Mouse (Mus musculus): ENCODE measurements around the gene Tlx3. TPM values are rescaled to one million over a fixed set of nuclear protein-coding genes. Genes with fewer than 3 reads are reported as not detected.

The Tlx3 gene
- polyA plus RNA-seq, 1 experiment from 2014 or later, result not detected

GRCm38 (mm10) chr11:33217384-33218079 is 14.1 kb upstream of the Tlx3 start:
- no peak overlapping the region for H3K9ac ChIP-seq (ENCODE audit: low read length)
- H3K4me1 ChIP-seq (ENCODE audit: control insufficient read depth, insufficient read depth, low read length), result peaks cover 13% of the 10 kb centered on the region
- peak; percentile 70 for ATAC-seq (replicated peaks; ENCODE audit: extremely low read depth, insufficient read depth, low FRiP score)
- no peak overlapping the region for H3K4me3 ChIP-seq (ENCODE audit: low read length)
- 45% methylated on average over 8 of the region's 8 CpGs for WGBS
- H3K27me3 ChIP-seq (ENCODE audit: control insufficient read depth, insufficient read depth, low read length), result no peaks in the 10 kb centered on the region
- no peaks in the 10 kb centered on the region for H3K36me3 ChIP-seq (ENCODE audit: control insufficient read depth, insufficient read depth)
- no peaks in the 10 kb centered on the region for H3K9me3 ChIP-seq (replicated peaks; ENCODE audit: control insufficient read depth, low read length)
- H3K27ac ChIP-seq (ENCODE audit: low read length), result no peak overlapping the region
- H3K4me2 ChIP-seq (ENCODE audit: low read depth, low read length), result no peak overlapping the region

DNA sequence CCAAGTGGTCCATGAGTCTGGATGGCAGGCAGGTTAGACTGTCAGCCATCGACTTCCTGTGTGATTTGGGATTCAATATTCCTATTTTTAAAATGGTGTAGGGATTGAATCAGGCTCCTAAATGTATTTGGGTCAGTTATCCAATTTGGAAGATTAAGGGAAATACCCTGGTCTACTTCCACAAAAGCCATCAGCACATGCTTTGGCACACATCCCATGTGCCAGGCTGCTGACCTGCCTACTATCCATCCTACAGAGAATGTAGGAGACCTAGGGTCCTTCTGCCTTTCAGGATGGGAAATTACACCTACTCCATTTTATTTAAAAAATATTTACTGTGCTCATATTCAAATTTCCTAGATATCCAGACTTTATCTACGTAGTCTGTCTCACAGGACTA is 4.0 kb upstream of the Tlx3 start:
- no peaks in the 10 kb centered on the region for H3K36me3 ChIP-seq (ENCODE audit: control insufficient read depth, insufficient read depth)
- H3K4me2 ChIP-seq (ENCODE audit: low read depth, low read length), result no peak overlapping the region
- no peak overlapping the region for H3K27ac ChIP-seq (ENCODE audit: low read length)
- no peaks in the 10 kb centered on the region for H3K9me3 ChIP-seq (replicated peaks; ENCODE audit: control insufficient read depth, low read length)
- H3K27me3 ChIP-seq (ENCODE audit: control insufficient read depth, insufficient read depth, low read length), result peaks cover 58% of the 10 kb centered on the region
- no peak overlapping the region for H3K9ac ChIP-seq (ENCODE audit: low read length)
- 79% methylated on average over 2 of the region's 2 CpGs for WGBS
- no peaks in the 10 kb centered on the region; the same call in 1 of the 2 replicates for H3K4me1 ChIP-seq (ENCODE audit: control insufficient read depth, insufficient read depth, low read length)
- no peak for ATAC-seq (replicated peaks; ENCODE audit: extremely low read depth, insufficient read depth, low FRiP score)
- no peak overlapping the region for H3K4me3 ChIP-seq (ENCODE audit: low read length)

GRCm38 (mm10) chr11:33204966-33205365 is 1.6 kb upstream of the Tlx3 start:
- H3K36me3 ChIP-seq (ENCODE audit: control insufficient read depth, insufficient read depth), result no peaks in the 10 kb centered on the region
- no peak overlapping the region for H3K4me3 ChIP-seq (ENCODE audit: low read length)
- H3K4me1 ChIP-seq (ENCODE audit: control insufficient read depth, insufficient read depth, low read length), result peaks cover 11% of the 10 kb centered on the region
- no peaks in the 10 kb centered on the region for H3K9me3 ChIP-seq (replicated peaks; ENCODE audit: control insufficient read depth, low read length)
- H3K27me3 ChIP-seq (ENCODE audit: control insufficient read depth, insufficient read depth, low read length), result peaks cover 78% of the 10 kb centered on the region
- ATAC-seq (replicated peaks; ENCODE audit: extremely low read depth, insufficient read depth, low FRiP score), result no peak
- H3K27ac ChIP-seq (ENCODE audit: low read length), result no peak overlapping the region
- H3K4me2 ChIP-seq (ENCODE audit: low read depth, low read length), result no peak overlapping the region
- no peak overlapping the region for H3K9ac ChIP-seq (ENCODE audit: low read length)
- 10% methylated on average over 3 of the region's 3 CpGs for WGBS

DNA sequence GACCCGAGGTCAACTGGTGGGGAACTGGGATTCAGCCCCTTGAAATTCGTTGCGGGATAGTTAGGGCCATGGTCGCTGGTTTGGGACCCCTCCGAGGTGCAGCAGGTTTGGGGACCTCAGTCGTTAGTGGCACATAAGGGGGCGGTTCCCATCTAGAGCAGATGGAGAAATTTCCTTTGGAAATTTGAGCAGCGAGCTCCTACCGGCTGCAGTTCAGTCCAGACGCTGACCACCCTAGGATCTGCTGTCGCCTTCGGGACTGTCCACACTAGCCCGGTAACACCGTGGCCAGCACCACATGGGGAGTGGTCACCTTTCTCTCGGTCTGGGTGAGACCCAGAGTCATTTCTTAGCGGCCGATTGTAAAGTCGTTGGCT is 928 bp upstream of the Tlx3 start:
- ATAC-seq (replicated peaks; ENCODE audit: extremely low read depth, insufficient read depth, low FRiP score), result no peak
- no peak overlapping the region for H3K4me2 ChIP-seq (ENCODE audit: low read depth, low read length)

GRCm38 (mm10) chr11:33202972-33203371 is 417 bp downstream of the Tlx3 start:
- no peak overlapping the region for H3K9ac ChIP-seq (ENCODE audit: low read length)
- H3K9me3 ChIP-seq (replicated peaks; ENCODE audit: control insufficient read depth, low read length), result no peaks in the 10 kb centered on the region
- H3K27ac ChIP-seq (ENCODE audit: low read length), result no peak overlapping the region
- H3K27me3 ChIP-seq (ENCODE audit: control insufficient read depth, insufficient read depth, low read length), result peaks cover 90% of the 10 kb centered on the region
- no peak for ATAC-seq (replicated peaks; ENCODE audit: extremely low read depth, insufficient read depth, low FRiP score)
- H3K36me3 ChIP-seq (ENCODE audit: control insufficient read depth, insufficient read depth), result no peaks in the 10 kb centered on the region
- H3K4me3 ChIP-seq (ENCODE audit: low read length), result peak overlapping the region; percentile 24
- H3K4me1 ChIP-seq (ENCODE audit: control insufficient read depth, insufficient read depth, low read length), result peaks cover 11% of the 10 kb centered on the region
- H3K4me2 ChIP-seq (ENCODE audit: low read depth, low read length), result peak overlapping the region; percentile 41; the same call in 1 of the 2 replicates
- 1% methylated on average over 47 of the region's 47 CpGs for WGBS

More for the DNA sequence above, 928 bp upstream of the Tlx3 start:
- peaks cover 81% of the 10 kb centered on the region for H3K27me3 ChIP-seq (ENCODE audit: control insufficient read depth, insufficient read depth, low read length)
- WGBS, result 3% methylated on average over 18 of the region's 18 CpGs
- no peaks in the 10 kb centered on the region for H3K36me3 ChIP-seq (ENCODE audit: control insufficient read depth, insufficient read depth)
- H3K4me3 ChIP-seq (ENCODE audit: low read length), result no peak overlapping the region
- peaks cover 11% of the 10 kb centered on the region for H3K4me1 ChIP-seq (ENCODE audit: control insufficient read depth, insufficient read depth, low read length)
- no peak overlapping the region for H3K27ac ChIP-seq (ENCODE audit: low read length)
- H3K9me3 ChIP-seq (replicated peaks; ENCODE audit: control insufficient read depth, low read length), result no peaks in the 10 kb centered on the region
- H3K9ac ChIP-seq (ENCODE audit: low read length), result no peak overlapping the region

DNA sequence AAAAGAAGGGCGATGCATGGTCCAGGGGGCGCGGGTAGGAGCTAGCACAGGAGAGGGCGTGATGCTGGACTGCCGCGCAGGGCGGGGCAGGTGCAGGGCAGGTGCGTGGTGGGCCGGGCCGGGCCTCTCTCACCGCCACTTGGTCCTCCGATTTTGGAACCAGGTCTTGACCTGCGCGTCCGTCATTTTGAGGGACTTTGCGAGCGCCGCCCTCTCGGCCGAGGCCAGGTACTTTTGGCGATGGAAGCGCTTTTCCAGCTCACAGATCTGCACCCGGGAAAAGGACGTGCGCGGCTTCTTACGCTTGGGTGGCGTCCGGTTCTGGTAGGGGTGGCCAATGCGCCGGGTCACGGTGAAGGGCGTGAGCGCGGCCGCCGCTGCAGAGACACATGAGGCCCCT is 1.1 kb downstream of the Tlx3 start:
- peaks cover 11% of the 10 kb centered on the region for H3K4me1 ChIP-seq (ENCODE audit: control insufficient read depth, insufficient read depth, low read length)
- no peak overlapping the region for H3K27ac ChIP-seq (ENCODE audit: low read length)
- ATAC-seq (replicated peaks; ENCODE audit: extremely low read depth, insufficient read depth, low FRiP score), result no peak
- H3K27me3 ChIP-seq (ENCODE audit: control insufficient read depth, insufficient read depth, low read length), result peaks cover 90% of the 10 kb centered on the region
- no peak overlapping the region for H3K4me3 ChIP-seq (ENCODE audit: low read length)
- H3K4me2 ChIP-seq (ENCODE audit: low read depth, low read length), result no peak overlapping the region
- WGBS, result under 1% methylated on average over 37 of the region's 37 CpGs
- no peaks in the 10 kb centered on the region for H3K36me3 ChIP-seq (ENCODE audit: control insufficient read depth, insufficient read depth)
- peaks cover 5% of the 10 kb centered on the region; the same call in 1 of the 2 replicates for H3K9me3 ChIP-seq (replicated peaks; ENCODE audit: control insufficient read depth, low read length)
- H3K9ac ChIP-seq (ENCODE audit: low read length), result no peak overlapping the region

DNA sequence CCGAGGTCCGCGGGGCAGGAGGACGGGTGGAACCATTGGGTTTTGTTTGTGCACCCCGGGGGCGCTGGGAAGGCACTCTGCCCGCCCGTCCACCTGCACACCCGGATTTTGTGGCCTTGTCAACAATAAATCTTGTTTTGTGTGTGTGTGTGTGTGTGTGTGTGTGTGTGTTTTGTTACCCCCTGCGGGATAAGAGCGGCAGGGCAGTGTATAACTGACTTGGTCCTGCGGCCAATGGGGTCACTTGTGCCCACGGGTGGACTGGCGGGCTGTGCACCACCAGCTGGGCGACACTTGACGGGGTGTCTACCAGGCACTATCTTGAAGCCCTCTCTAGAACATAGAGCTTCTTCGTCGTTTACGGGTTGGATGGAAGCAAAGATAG is 1.8 kb downstream of the Tlx3 start:
- ATAC-seq (replicated peaks; ENCODE audit: extremely low read depth, insufficient read depth, low FRiP score), result no peak
- peak overlapping the region; percentile 38 for H3K4me2 ChIP-seq (ENCODE audit: low read depth, low read length)
- no peak overlapping the region for H3K9ac ChIP-seq (ENCODE audit: low read length)
- H3K9me3 ChIP-seq (replicated peaks; ENCODE audit: control insufficient read depth, low read length), result peaks cover 7% of the 10 kb centered on the region; the same call in 1 of the 2 replicates
- H3K36me3 ChIP-seq (ENCODE audit: control insufficient read depth, insufficient read depth), result no peaks in the 10 kb centered on the region
- 2% methylated on average over 19 of the region's 19 CpGs for WGBS
- H3K27ac ChIP-seq (ENCODE audit: low read length), result no peak overlapping the region
- H3K4me3 ChIP-seq (ENCODE audit: low read length), result peak overlapping the region; percentile 29
- peaks cover 11% of the 10 kb centered on the region for H3K4me1 ChIP-seq (ENCODE audit: control insufficient read depth, insufficient read depth, low read length)
- peaks cover 91% of the 10 kb centered on the region for H3K27me3 ChIP-seq (ENCODE audit: control insufficient read depth, insufficient read depth, low read length)

DNA sequence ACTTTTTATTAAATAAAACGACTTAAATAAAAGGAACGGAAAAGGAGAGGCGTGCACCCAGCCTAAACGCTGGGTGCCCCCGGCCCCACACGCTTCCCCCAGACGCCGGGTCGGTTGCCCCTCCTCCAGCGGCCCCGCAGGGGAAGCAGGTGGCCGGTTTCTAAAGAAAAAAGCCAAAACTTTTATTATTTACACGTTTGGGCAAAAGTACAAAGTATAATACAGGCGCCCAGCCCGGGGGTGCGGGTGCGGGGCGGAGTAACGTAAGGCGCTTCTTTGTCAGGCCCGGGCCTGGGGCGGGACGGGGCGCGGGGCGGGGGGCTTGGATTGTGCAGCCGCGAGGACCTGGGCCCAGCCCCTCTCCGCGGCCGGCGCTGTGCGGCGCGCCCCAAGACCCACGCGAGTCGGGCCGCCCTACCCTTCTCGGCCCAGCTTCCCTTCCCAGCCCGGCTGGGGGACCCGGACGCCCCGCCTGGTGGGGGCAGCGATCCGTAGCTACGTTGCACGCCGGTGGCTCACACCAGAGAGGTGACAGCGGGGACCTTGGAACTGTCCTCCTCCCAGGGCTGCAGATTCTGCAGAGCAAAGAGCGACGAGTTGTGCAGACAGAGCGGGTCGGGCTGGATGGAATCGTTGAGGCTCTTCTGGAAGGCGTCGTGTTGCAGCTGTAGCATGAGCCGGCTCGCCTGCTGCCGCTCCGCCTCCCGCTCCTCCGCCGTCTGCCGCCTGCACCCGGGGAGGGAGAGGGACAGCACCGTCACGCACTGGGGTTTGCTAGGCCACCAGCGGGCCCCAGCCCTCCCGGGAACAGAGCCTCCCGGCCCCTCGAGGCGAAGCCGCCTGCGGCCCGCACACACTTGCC is 2.4 kb downstream of the Tlx3 start:
- Histone ChIP-seq H3K9me3 (replicated peaks; ENCODE audit: control insufficient read depth, low read length) (peaks cover 7% of the 10 kb centered on the region; the same call in 1 of the 2 replicates), H3K4me2 (ENCODE audit: low read depth, low read length) (peak overlapping the region; percentile 38), H3K9ac (ENCODE audit: low read length) (no peak overlapping the region), H3K36me3 (ENCODE audit: control insufficient read depth, insufficient read depth) (no peaks in the 10 kb centered on the region), H3K4me3 (ENCODE audit: low read length) (peak overlapping the region; percentile 29), H3K27me3 (ENCODE audit: control insufficient read depth, insufficient read depth, low read length) (peaks cover 91% of the 10 kb centered on the region), H3K27ac (ENCODE audit: low read length) (no peak overlapping the region), H3K4me1 (ENCODE audit: control insufficient read depth, insufficient read depth, low read length) (peaks cover 11% of the 10 kb centered on the region)
- 1% methylated on average over 69 of the region's 76 CpGs for WGBS
- 0 out of 2 replicates have a peak, but pooled peaks have one; percentile 29 for ATAC-seq (replicated peaks; ENCODE audit: extremely low read depth, insufficient read depth, low FRiP score)
